Comparison of ENCODE assay signal across 12 mouse cellular contexts in genomic region chr9:56207516-56207915, GRCm38 (mm10).
"Had no signal": no experiment of that assay in that cellular context is flagged by ENCODE, and none has a peak within 500 bp of the region (broad histone marks: within the 10 kb centered on the region; RNA-seq: fewer than 3 reads in every experiment).

No protein-coding gene starts in this region.

- H3K27me3 ChIP-seq: limb, embryonic 15.5 days; liver, embryonic 12.5 days; neural tube, embryonic 15.5 days had no signal

- H3K9me3 ChIP-seq: limb, embryonic 15.5 days; liver, embryonic 12.5 days; midbrain, embryonic 10.5 days; neural tube, embryonic 15.5 days had no signal

- H3K4me2 ChIP-seq: limb, embryonic 15.5 days; liver, embryonic 12.5 days; lung, embryonic 14.5 days; neural tube, embryonic 15.5 days had no signal

- H3K4me1 ChIP-seq: limb, embryonic 15.5 days; liver, embryonic 12.5 days; neural tube, embryonic 15.5 days had no signal

- ATAC-seq: liver, embryonic 12.5 days had no signal

- DNase-seq: kidney, postnatal 14 days; layer of hippocampus, postnatal 36 days; lung, embryonic 14.5 days; lung, postnatal 10 days; midbrain, embryonic 14.5 days; right cerebral cortex, adult 18-20 months had no signal

- H3K4me3 ChIP-seq: limb, embryonic 15.5 days; liver, embryonic 12.5 days; midbrain, embryonic 10.5 days; myocyte; neural tube, embryonic 15.5 days had no signal

- H3K27ac ChIP-seq: limb, embryonic 15.5 days; liver, embryonic 12.5 days; midbrain, embryonic 10.5 days; neural tube, embryonic 15.5 days; stomach, postnatal 0 days had no signal

- H3K9ac ChIP-seq: limb, embryonic 15.5 days; liver, embryonic 12.5 days; lung, embryonic 14.5 days; neural tube, embryonic 15.5 days had no signal
